Mouse (Mus musculus) limb, embryonic 14.5 days (tissue): Measurements from ENCODE around the gene Flii. TPM values are rescaled to one million over a fixed set of nuclear protein-coding genes. Genes with fewer than 3 reads are reported as not detected.

Source experiments
- ATAC-seq: fragments of 200-750 bp; cut with Nextera tagmentation; 2 replicates; pipeline ENCODE4 v1.8.0; 2017; ENCODE audit warnings: low read depth, moderate number of reproducible peaks, moderate TSS enrichment; ENCODE audit not compliant: low FRiP score
- DNase-seq: peaks from one replicate; pipeline ENCODE4 v3.0.0-alpha.2; 2015; ENCODE audit warnings: low spot score
- H3K27ac ChIP-seq: fragments of 300-500 bp; sonication (generic); replicated peaks from 2 replicates; pipeline ENCODE4 v1.5.1; 2014; ENCODE audit warnings: low read depth, mild to moderate bottlenecking, low read length, moderate library complexity, mixed read lengths
- H3K27me3 ChIP-seq: fragments of 300-500 bp; sonication (generic); 2 replicates; pipeline ENCODE4 v1.6.1; 2014; ENCODE audit warnings: low read length, mixed read lengths; ENCODE audit not compliant: control insufficient read depth, insufficient read depth
- H3K36me3 ChIP-seq: fragments of 300-500 bp; sonication (generic); 2 replicates; pipeline ENCODE4 v1.6.1; 2014; ENCODE audit warnings: mild to moderate bottlenecking, low read length, moderate library complexity, mixed read lengths; ENCODE audit not compliant: control insufficient read depth, insufficient read depth
- H3K4me1 ChIP-seq: fragments of 300-500 bp; sonication (generic); 2 replicates; pipeline ENCODE4 v1.6.1; 2014; ENCODE audit warnings: antibody characterized with exemption, low read length, mixed read lengths; ENCODE audit not compliant: control insufficient read depth, insufficient read depth
- H3K4me2 ChIP-seq: fragments of 300-500 bp; sonication (generic); replicated peaks from 2 replicates; pipeline ENCODE4 v1.6.1; 2014; ENCODE audit warnings: low read depth, mild to moderate bottlenecking, low read length, moderate library complexity; ENCODE audit not compliant: severe bottlenecking
- H3K4me3 ChIP-seq: fragments of 300-500 bp; sonication (generic); replicated peaks from 2 replicates; pipeline ENCODE4 v1.5.1; 2014; ENCODE audit warnings: low read length
- H3K9ac ChIP-seq: fragments of 300-500 bp; sonication (generic); 2 replicates; pipeline ENCODE4 v1.6.1; 2014; ENCODE audit warnings: mild to moderate bottlenecking, low read depth, low read length, moderate library complexity; ENCODE audit not compliant: severe bottlenecking
- H3K9me3 ChIP-seq: fragments of 300-500 bp; sonication (generic); 2 replicates; pipeline ENCODE4 v1.6.1; 2016; ENCODE audit warnings: low read length; ENCODE audit not compliant: control insufficient read depth
- POLR2A ChIP-seq: fragments of 200-500 bp; IDR thresholded peaks from 2 replicates; pipeline ENCODE4 v1.8.0; 2012; ENCODE audit warnings: inconsistent platforms, mild to moderate bottlenecking, moderate library complexity, borderline replicate concordance; ENCODE audit not compliant: insufficient read depth, insufficient read length; ENCODE audit errors: extremely low read depth
- WGBS: fragments of 180-500 bp; shearing (Covaris S2); extraction: QIAGEN DNeasy Blood & Tissue Kit; methylation state at CpG from one replicate; pipeline ENCODE4 v1.1.7; 2014; 5-methylcytosine and 5-hydroxymethylcytosine counted together
- polyA plus RNA-seq, 2 experiments: library from polyadenylated mRNA; depleted of rRNA in 1 of 2; stranded (reverse) in 1 of 2; unstranded in 1 of 2; fragments of >200 nt; fragmentation: Nextera tagmentation in 1 of 2; extraction: Ambion mirVana in 1 of 2; gene quantifications; 2 replicates each; pipeline versions ENCODE4 v1.2.1 to v1.2.3; 2012 to 2014

Flii gene
- polyA plus RNA-seq, 2 experiments = 66.3 to 120 TPM

GRCm38 (mm10) chr11:60715833-60716232 is 11.2 kb downstream of the Flii start:
- Histone ChIP-seq H3K36me3 (peaks cover 97% of the 10 kb centered on the region), H3K4me2 (no peak overlapping the region), H3K27me3 (no peaks in the 10 kb centered on the region), H3K4me3 (no peak overlapping the region), H3K27ac (no peak overlapping the region), H3K9ac (no peak overlapping the region), H3K9me3 (no peaks in the 10 kb centered on the region), H3K4me1 (no peaks in the 10 kb centered on the region)
- TF ChIP-seq POLR2A = no peak
- WGBS = 90% methylated on average over 5 of the region's 5 CpGs
- DNase-seq = no peak
- ATAC-seq = no peak

GRCm38 (mm10) chr11:60712639-60713255 is 14.3 kb downstream of the Flii start:
- TF ChIP-seq POLR2A = no peak
- Histone ChIP-seq H3K27me3 (no peaks in the 10 kb centered on the region), H3K9me3 (no peaks in the 10 kb centered on the region), H3K4me3 (no peak overlapping the region), H3K9ac (no peak overlapping the region), H3K4me1 (no peaks in the 10 kb centered on the region), H3K4me2 (no peak overlapping the region), H3K36me3 (peaks cover 98% of the 10 kb centered on the region), H3K27ac (no peak overlapping the region)
- 93% methylated on average over 13 of the region's 13 CpGs for WGBS
- ATAC-seq (no peak), DNase-seq (no peak)

GRCm38 (mm10) chr11:60712040-60712439 is 15.0 kb downstream of the Flii start:
- 95% methylated on average over 18 of the region's 18 CpGs for WGBS
- no peak for ATAC-seq
- TF ChIP-seq POLR2A = no peak

GRCm38 (mm10) chr11:60711218-60711617 is 15.8 kb downstream of the Flii start:
- no peak for TF ChIP-seq POLR2A
- ATAC-seq = no peak
- 95% methylated on average over 16 of the region's 17 CpGs for WGBS

More at GRCm38 (mm10) chr11:60712040-60712439, 15.0 kb downstream of the Flii start:
- no peaks in the 10 kb centered on the region for H3K9me3 ChIP-seq
- H3K36me3 ChIP-seq = peaks cover 99% of the 10 kb centered on the region
- no peak overlapping the region for H3K4me3 ChIP-seq
- H3K27me3 ChIP-seq = no peaks in the 10 kb centered on the region
- no peaks in the 10 kb centered on the region for H3K4me1 ChIP-seq
- no peak for DNase-seq
- no peak overlapping the region for H3K4me2 ChIP-seq
- no peak overlapping the region for H3K27ac ChIP-seq
- H3K9ac ChIP-seq = no peak overlapping the region

GRCm38 (mm10) chr11:60709481-60710465 is 17.3 kb downstream of the Flii start:
- no peaks in the 10 kb centered on the region for H3K27me3 ChIP-seq
- DNase-seq (no peak), ATAC-seq (no peak)
- H3K36me3 ChIP-seq = peaks cover 99% of the 10 kb centered on the region
- no peak overlapping the region for H3K4me2 ChIP-seq
- no peaks in the 10 kb centered on the region for H3K9me3 ChIP-seq
- WGBS = 91% methylated on average over 45 of the region's 45 CpGs
- no peak overlapping the region for H3K27ac ChIP-seq
- no peak overlapping the region for H3K9ac ChIP-seq
- no peak overlapping the region for H3K4me3 ChIP-seq
- no peak for TF ChIP-seq POLR2A
- no peaks in the 10 kb centered on the region for H3K4me1 ChIP-seq

More at GRCm38 (mm10) chr11:60711218-60711617, 15.8 kb downstream of the Flii start:
- no peak overlapping the region for H3K27ac ChIP-seq
- H3K27me3 ChIP-seq = no peaks in the 10 kb centered on the region
- H3K9me3 ChIP-seq = no peaks in the 10 kb centered on the region
- DNase-seq = no peak
- H3K36me3 ChIP-seq = peaks cover 99% of the 10 kb centered on the region
- H3K9ac ChIP-seq = no peak overlapping the region
- no peak overlapping the region for H3K4me2 ChIP-seq
- no peaks in the 10 kb centered on the region for H3K4me1 ChIP-seq
- no peak overlapping the region for H3K4me3 ChIP-seq
